Mouse (Mus musculus) heart, adult 2 months (tissue): ENCODE data around the gene Mrps18b.
A peak's percentile ranks its signal among the peaks of the same experiment; 100 is the strongest.

Experiments
- CTCF ChIP-seq: fragments of 200-600 bp; IDR thresholded peaks from 2 replicates; pipeline ENCODE4 v1.8.1; 2022; ENCODE audit warnings: antibody characterized with exemption, mild to moderate bottlenecking, moderate library complexity
- POLR2A ChIP-seq: fragments of 200-500 bp; IDR thresholded peaks from 2 replicates; pipeline ENCODE4 v1.6.1; 2011; ENCODE audit warnings: mild to moderate bottlenecking, low read depth, low read length, control low read depth; ENCODE audit not compliant: insufficient read depth

DNA sequence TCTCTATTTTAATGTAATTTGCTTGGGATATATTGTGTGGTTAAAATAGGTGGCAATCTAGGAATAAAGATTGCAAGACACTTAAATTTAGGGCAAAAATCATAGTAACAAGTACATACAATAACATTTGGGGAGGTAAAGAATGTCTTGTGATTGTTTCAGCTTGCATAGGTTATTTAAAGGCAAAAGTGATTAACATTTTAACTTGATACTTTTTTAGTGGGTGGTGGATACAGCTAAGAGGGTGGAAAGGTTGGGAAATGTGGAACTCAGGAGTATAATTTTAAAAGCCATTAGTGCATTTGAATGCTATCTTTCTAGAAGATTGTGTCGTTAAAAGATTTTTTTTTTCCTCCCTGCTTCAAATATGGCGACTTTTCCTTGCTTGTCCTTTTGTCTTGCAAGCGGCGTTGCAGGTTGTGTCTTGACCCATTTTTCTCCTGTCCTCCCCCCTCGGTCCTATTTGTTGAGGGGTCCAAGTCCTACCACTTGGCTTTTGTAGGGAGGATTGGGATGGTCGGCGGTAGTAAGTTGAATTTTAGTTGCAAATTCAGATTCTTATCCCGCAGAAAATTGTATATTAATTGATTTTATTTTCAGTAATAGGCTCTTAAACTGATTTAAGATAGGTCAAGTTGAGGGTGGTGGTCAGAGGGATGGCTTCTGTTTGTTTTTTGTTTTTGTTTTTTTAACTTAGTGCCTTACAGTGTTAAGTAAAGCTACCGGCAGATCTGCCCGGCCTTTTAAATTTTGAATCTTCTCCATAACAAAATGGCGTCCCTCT, 2.3 kb upstream of the Mrps18b start:
- no peak for TF ChIP-seq CTCF
- TF ChIP-seq POLR2A = peak; percentile 55; the same call in 1 of the 2 replicates
